Mouse (Mus musculus) T-helper 2 cell (primary cell): ENCODE results near the gene Igsf8.

Experiments
- in situ Hi-C: fragments of 300-600 bp; cut with MboI, MseI; formaldehyde crosslinking; loops from one replicate; pipeline ENCODE4 v1.15.1; 2025; ENCODE audit warnings: high pct_unique_total_duplicates

Igsf8 gene

GRCm38 (mm10) chr1:172300247-172300646 is 38.8 kb downstream of the Igsf8 start:
- in situ Hi-C loops = no loop called here

- in situ Hi-C loops = no loop called here
These were observed 39.7 kb downstream of the Igsf8 start for GRCm38 (mm10) chr1:172301180-172301579.

GRCm38 (mm10) chr1:172302311-172302710 is 40.9 kb downstream of the Igsf8 start:
- in situ Hi-C loops = no loop called here

- in situ Hi-C loops = no loop called here
These were observed 41.4 kb downstream of the Igsf8 start for GRCm38 (mm10) chr1:172302851-172303250.

- in situ Hi-C loops = no loop called here
These were observed 43.0 kb downstream of the Igsf8 start for GRCm38 (mm10) chr1:172304443-172304842.

- in situ Hi-C loops = no loop called here
These were observed 43.7 kb downstream of the Igsf8 start for GRCm38 (mm10) chr1:172305153-172305552.

- in situ Hi-C loops = no loop called here
These were observed 44.2 kb downstream of the Igsf8 start for GRCm38 (mm10) chr1:172305635-172306034.

GRCm38 (mm10) chr1:172306196-172306595 is 44.8 kb downstream of the Igsf8 start:
- in situ Hi-C loops = no loop called here

GRCm38 (mm10) chr1:172306885-172307284 is 45.4 kb downstream of the Igsf8 start:
- in situ Hi-C loops = no loop called here

GRCm38 (mm10) chr1:172307936-172308335 is 46.5 kb downstream of the Igsf8 start:
- in situ Hi-C loops = no loop called here

GRCm38 (mm10) chr1:172308409-172308808 is 47.0 kb downstream of the Igsf8 start:
- in situ Hi-C loops = no loop called here

GRCm38 (mm10) chr1:172309699-172310398 is 48.4 kb downstream of the Igsf8 start:
- in situ Hi-C loops = loop anchor here (5.0 kb wide), 1 partner anchor 163 kb away; the partner anchor contains the start of gene Dcaf8

- in situ Hi-C loops = loop anchor here (5.0 kb wide), 1 partner anchor 164 kb away; the partner anchor contains the start of gene Dcaf8
These were observed 49.9 kb downstream of the Igsf8 start for GRCm38 (mm10) chr1:172311248-172311906.

- in situ Hi-C loops = loop anchor here (5.0 kb wide), 1 partner anchor 165 kb away; the partner anchor contains the start of gene Dcaf8
These were observed 50.7 kb downstream of the Igsf8 start for GRCm38 (mm10) chr1:172311921-172312767.

- in situ Hi-C loops = loop anchor here (5.0 kb wide), 1 partner anchor 166 kb away; the partner anchor contains the start of gene Dcaf8
These were observed 51.5 kb downstream of the Igsf8 start for GRCm38 (mm10) chr1:172312768-172313561.

- in situ Hi-C loops = loop anchor here (5.0 kb wide), 1 partner anchor 167 kb away; the partner anchor contains the start of gene Dcaf8
These were observed 52.4 kb downstream of the Igsf8 start for GRCm38 (mm10) chr1:172313613-172314411.

GRCm38 (mm10) chr1:172314911-172315310 is 53.5 kb downstream of the Igsf8 start:
- in situ Hi-C loops = loop anchor here (5.0 kb wide), 1 partner anchor 168 kb away; the partner anchor contains the start of gene Dcaf8

- in situ Hi-C loops = no loop called here
These were observed 56.0 kb downstream of the Igsf8 start for GRCm38 (mm10) chr1:172317431-172317830.

GRCm38 (mm10) chr1:172317946-172318345 is 56.5 kb downstream of the Igsf8 start:
- in situ Hi-C loops = no loop called here

GRCm38 (mm10) chr1:172318424-172319035 is 57.1 kb downstream of the Igsf8 start:
- in situ Hi-C loops = no loop called here
